Mouse (Mus musculus): ENCODE measurements around the gene Ssh2.

Ssh2 gene

DNA sequence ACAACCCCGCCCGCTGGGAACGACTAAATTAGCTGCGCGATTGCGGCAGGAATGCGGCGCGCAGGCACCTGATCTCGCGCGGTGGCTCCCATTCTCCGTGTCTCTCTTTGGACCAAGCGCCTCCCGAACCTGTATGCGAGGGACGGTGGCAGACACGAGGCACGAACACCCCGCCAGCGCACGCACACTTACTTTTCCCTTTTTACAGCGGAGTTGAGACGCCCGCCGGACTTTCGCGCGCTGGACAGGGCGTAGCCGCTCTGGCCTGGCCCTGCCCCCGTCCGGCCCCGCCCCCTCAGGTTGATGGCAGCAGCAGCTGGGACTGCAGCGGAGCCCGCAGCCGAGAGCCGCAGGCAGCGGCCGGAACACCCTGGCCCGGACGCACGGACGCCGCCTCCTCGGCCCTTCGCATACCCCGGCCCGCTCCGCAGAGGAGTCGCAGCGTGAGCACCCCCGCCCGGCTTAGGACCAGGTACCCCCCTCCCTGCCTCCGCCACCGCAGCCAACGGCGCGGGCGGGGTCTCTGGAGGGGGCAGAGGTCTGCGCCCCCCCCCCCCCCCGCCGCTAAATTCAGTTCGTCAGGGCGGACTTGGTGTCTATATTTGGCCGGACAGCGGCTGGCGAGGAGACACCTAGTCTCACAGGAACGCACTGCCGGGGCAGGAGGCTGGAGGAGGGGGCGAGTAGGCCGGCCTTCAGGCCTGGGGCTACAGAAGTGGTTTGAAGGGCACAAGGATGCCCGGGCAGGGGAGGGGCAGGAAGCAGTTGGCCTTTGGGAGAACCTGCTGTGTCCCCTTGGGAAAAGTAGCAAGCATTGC is 246.4 kb downstream of the Ssh2 start, which contains the start of gene Coro6:
Coro6 (plus strand) TSS at position 129 of the 818 bp plus-strand sequence.
- peak; percentile 81 to 86 for DNase-seq (ENCODE audit: low spot score in 2 of 2)

DNA sequence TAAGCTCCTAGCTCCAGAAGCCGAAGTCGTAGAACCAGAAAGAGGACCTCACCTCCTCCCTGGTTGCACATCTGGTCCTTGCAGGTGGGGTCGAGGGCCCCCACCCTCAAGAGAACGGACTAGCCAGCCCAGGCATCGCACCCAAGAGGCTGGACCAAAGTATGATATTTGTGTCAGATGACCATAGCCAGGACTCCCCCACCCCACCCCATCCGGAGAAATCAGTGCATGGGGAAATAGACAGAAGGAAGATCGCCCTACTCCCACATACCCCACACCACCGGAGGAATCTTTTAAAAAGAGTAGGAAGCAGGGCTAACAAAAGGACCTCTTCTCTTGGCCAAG is 247.0 kb downstream of the Ssh2 start:
- DNase-seq (ENCODE audit: low spot score in 2 of 2), result no peak

DNA sequence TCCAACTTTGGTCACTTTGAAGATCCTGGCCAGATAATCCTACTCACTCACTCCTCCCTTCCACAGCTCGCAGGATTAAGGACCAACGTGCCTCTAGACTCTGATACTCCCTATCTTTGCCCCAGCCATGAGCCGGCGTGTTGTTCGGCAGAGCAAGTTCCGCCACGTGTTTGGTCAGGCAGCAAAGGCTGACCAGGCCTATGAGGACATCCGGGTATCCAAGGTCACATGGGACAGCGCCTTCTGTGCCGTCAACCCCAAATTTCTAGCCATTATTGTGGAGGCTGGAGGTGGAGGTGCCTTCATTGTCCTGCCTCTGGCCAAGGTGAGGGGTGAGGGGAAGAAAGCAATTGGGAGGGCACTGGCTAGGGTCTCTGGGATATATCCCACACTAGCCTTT is 247.7 kb downstream of the Ssh2 start:
- DNase-seq (ENCODE audit: low spot score in 2 of 2), result no peak

DNA sequence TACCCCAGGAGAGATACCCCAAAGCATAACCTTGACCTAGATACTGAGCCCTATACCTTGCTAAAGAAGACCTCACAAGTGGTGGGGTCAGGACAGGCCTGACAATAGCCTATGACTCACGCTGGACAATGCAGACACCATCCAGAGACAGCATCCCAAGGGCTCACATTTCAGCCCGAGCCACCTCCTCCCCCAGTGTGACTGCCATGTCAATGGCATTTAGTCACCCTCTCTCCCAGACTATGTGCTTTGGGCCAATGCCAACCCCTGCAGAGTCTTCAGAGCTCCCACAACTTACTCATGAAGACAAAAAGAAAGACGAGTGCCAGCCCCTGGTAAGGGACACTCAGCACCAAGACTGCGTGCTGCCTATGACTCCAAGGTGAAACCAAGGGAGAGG is 248.6 kb downstream of the Ssh2 start:
- peak in 1 of 2 experiments; percentile 67 for DNase-seq (ENCODE audit: low spot score in 2 of 2)

DNA sequence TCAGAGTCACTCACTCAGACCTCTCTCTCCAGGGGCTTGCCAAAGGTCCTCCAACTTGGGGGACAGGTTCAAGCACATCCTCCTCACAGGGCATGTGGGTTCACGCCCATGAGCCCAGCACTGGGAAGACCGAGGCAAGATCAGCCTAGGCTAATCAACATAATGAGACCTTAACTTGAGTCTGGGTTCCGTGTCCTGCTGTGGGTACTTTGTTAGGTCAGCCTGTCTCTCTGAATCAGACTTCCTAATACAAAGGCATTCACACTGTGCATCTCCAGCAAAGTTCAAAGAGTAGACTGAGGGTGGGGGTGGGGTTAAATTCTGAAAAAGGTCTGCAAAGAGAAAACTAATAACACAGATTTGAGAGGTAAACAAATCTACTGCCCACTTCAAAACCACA is 249.0 kb downstream of the Ssh2 start:
- no peak for DNase-seq (ENCODE audit: low spot score in 2 of 2)

DNA sequence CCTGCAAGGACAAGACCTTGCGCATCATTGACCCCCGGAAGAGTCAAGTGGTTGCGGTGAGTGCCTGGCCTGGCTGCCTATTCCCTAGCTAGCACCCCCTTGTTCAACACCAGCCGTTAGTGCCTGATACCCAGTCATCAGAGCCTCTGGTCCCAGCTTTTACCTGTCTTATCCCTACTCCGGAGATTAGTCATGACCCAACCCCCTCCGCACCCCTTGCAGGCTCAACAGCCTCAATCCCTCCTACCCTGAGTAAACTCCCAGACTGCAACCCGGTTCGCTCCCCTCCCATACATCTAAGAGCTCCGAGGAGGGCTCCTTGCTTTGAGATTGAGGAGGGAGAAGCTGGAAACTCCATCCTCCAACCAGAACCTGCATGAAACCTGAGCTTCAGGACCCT is 250.5 kb downstream of the Ssh2 start:
- DNase-seq (ENCODE audit: low spot score in 2 of 2), result no peak

DNA sequence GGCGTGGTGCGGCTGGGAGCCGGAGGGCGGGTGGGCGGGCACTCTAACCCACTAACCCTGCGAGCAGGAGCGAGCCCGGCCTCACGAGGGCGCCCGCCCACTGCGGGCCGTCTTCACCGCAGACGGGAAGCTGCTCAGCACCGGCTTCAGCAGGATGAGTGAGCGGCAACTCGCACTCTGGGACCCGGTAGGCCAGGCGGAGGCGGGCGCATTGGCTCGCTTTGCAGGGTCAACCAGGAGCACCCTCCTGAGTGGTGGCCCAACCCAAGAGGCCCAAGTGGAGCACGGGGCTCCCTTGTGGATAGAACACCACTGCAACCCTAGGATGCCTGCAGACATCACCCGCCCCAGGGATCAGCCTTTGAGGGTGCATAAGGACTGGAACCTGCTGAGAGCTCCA is 251.1 kb downstream of the Ssh2 start:
- peak; percentile 66 to 77 for DNase-seq (ENCODE audit: low spot score in 2 of 2)

DNA sequence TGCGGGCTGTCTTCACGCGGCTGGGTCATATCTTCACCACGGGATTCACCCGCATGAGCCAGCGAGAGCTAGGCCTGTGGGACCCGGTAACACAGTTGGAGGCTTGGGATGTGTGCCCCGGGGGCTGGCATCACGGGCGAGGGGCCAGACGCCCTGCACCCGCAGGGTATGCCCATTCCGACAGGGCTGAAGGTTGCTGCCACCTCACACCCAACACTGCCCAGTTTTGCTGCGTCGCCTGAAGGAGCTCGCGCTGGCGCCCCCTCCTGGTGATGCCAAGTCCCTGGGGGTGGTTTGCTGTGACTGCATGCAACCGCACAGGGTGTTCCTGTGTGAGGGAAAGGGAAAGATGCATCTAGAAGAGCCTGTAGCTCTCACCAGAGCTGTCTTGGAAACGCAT is 251.7 kb downstream of the Ssh2 start:
- peak in 1 of 2 experiments; percentile 70 for DNase-seq (ENCODE audit: low spot score in 2 of 2)

DNA sequence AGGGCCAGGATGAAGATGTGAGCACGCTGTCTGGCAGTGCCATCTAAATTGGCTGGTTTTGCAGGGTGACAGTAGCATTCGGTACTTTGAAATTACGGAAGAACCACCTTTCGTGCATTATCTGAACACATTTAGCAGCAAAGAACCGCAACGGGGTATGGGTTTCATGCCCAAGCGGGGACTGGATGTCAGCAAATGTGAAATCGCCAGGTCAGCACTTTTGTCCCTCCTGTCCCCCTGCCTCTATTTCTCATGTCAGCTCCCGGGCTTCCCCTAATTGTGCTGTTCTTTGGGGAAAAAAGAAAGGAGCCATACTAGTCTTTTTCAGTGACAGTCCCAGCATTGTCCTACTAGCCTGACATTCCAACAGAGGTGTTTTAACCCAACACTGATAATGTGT is 252.3 kb downstream of the Ssh2 start:
- no peak for DNase-seq (ENCODE audit: low spot score in 2 of 2)

DNA sequence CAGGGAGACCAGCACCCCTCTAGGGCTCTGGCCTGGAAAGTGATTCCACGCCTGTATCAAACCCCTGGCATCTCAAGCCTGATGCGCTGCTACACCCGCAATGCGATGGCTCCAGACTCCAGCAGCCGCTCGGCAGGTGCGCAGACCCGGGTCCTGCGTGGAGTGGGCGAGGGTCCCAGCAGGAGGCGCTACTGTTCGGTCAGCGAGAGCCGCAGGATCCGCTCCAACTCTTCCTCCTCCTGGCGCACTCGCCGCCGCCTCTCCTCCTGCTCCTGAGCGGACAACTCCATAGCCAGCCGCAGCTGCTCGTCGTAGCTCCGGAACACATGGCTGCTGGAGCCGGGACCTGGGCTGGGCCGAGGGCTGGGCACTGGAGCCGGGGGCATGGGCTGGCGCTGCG is 255.3 kb downstream of the Ssh2 start:
- DNase-seq (ENCODE audit: low spot score in 2 of 2), result no peak

DNA sequence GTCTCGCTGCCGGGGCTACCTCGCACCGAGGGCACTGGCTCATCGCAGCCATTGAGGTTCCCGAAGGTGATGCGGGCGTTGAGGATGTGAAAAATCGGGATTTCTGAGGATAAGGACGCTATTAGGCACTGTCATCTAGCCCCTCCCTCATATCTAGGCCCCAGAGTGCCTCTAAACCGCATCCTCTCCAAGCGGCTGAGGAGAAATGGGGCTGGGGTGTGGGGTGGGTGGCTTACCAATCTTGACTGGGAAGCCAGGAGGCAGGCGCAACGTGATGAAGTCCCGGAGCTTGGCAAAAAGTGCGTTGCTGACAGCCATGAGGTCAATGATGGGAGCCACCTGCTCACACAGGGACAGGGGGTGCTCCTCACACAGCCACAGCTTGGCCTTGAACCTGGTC is 256.7 kb downstream of the Ssh2 start:
- no peak for DNase-seq (ENCODE audit: low spot score in 2 of 2)

DNA sequence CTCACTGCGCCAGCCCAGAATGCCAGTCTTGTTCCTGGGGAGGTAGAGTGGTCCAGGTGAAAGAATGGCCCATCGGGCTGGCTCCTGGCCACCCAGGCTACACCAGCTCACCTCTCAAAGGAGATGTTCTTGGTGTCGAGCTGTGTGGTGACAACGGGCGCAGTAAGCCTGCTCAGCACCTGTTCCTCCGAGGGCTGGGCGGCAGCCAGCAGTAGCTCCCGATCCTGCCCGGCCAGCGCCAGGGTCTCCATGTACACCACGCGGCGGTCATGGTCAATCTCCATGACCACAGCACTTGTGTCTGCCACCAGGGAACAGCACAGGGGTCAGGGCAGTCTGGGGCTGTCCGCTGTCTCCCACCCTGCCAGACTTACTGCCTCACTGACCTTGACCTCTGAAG is 260.1 kb downstream of the Ssh2 start:
- no peak for DNase-seq (ENCODE audit: low spot score in 2 of 2)

DNA sequence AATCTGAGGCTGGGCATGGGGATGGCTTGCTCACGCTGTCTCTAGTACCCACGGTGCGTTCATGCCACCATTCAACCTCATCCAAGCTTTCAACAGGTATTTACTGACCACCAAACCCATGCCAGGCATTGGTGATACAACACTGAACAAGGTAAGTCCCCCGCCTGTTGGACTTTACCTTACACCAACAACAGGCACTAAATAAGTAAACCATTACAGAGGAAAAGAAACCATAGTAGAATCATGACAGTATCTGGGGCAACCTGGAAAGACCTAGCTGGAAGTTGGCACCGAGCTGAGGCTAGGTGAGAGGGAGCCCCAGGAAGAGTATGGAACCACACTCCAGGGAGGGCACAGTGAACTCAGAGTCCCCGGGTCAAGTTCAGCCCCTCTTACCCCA is 260.8 kb downstream of the Ssh2 start:
- no peak for DNase-seq (ENCODE audit: low spot score in 2 of 2)

DNA sequence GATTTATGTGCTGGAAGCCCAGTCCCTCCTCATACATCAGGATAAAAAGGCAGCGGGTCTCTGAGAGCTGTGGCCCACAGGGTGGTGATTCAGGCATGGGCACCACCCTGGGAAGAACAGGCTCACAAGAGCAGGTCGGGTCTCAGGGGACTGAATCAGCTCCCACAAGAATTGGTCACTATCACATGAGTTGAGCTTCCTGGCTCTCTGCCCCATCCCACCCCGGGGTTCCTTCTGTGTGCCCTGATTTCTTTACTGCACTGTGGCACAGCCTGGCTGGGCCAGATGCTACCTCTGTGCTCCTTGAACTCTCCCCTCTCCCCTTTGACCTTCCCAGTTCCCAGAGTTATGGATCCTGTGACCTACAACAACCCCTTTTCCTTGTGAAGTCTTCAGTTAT is 267.0 kb downstream of the Ssh2 start:
- DNase-seq (ENCODE audit: low spot score in 2 of 2), result no peak

DNA sequence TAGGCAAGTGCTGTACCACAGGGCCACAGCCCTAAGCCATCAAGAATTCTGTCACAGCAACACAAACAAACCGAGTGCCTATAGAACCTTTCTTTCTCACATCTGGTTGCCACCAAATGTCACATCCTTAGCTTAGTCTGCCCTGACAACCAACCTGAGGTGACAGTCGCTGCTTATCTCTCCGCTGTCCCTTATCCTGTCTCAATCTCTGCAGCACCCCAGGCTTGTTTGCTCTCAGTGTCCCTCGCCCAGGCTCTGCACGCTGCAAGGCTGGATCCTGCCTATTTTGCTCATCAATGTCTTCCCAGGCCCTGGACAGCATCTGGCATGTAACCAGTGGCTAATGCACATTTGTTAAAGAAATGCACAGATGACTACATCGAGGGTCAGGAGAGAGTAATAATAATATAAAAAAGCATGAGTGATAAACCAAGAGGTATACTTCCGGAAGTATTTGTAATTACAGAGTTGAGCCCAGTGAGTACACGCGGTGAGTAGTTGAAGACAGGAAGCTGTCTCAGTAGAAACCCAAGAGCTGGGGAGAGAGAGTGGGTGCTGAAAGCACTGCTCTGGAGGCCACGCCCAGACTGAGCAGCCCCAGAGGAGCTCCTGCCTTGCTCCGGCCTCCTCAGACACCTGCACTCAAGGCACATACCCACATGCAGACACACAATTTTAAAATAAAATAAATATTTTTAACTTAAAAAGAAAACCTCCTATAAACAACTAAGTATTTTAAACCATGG is 267.6 kb downstream of the Ssh2 start:
- DNase-seq (ENCODE audit: low spot score in 2 of 2), result no peak

DNA sequence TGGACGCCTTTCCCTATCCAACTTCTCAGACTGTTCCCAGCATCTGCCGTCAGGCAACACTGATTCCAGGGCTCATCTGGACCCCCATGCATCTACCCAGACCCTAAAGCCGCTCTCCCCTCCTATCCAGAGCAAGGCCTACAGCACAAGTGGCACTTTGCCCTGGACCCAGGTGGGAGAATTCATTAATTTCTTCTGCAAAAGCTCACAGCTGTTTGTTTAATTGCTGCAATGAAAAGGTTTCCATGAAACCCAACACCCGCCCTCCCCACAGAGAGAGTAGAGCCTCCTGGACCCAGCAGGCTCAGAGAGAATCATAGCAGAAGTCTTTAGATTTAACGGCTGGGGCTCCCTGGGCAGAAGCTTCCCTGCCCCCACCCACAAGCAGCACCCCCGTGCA is 269.1 kb downstream of the Ssh2 start:
- DNase-seq (ENCODE audit: low spot score in 2 of 2), result no peak

DNA sequence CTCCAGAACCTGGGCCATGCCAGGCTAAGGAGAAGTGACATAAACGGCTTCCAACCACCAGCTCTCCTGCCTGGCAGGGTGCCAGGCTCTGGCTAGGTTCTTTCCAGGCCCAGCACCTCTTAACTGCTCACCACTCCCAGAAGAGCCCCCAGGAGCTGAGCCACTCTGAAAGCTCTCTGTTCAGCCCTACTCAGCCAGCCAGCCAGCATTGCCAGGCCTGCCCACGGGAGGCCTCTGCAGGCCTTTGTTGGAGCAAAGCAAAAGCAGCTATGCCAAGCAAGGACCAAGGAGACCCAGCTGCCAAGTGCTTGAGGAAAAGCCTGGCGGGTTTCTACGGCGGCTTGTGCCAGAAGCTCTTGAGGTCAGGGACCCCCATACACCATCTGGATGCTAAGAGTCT is 270.7 kb downstream of the Ssh2 start:
- no peak for DNase-seq (ENCODE audit: low spot score in 2 of 2)

DNA sequence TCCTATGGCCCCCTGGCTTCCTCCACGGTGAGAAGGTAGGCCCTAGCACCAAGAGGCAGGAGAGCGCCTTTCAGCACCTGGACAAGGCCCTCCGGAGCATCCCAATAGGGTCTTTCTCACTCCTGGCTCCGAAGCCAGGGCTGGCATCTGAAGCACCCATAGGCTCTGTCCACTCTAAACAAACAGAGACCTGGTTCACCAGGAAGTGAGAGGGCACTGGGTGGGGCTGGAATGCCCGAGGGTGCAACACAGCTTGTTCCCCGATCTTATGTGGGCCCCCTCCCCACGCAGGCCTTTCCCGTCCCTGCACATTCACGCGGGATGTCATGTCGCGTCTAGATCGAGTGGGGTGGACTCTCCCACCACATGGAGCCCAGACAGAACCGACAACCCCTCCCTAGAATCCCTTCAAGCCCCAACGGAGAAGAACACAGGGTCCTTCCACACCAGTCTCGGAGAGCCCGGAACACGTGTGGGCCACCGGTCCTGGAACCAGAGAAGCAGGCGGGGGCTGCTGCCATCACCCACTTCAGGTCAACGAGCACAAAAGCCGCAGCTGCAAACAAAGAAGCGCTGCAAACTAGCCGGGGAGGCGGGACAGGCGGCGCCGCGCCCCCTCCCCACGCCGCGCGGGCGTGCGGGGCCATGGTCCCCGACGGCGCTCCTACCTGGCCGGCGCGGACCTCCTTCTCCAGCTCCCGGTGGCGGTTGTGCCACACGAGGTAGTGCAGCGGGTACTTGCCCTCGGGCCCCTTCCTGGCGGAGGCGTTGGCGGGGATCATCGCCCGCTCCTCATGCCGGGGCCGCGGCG is 272.9 kb downstream of the Ssh2 start:
- no peak for DNase-seq (ENCODE audit: low spot score in 2 of 2)

DNA sequence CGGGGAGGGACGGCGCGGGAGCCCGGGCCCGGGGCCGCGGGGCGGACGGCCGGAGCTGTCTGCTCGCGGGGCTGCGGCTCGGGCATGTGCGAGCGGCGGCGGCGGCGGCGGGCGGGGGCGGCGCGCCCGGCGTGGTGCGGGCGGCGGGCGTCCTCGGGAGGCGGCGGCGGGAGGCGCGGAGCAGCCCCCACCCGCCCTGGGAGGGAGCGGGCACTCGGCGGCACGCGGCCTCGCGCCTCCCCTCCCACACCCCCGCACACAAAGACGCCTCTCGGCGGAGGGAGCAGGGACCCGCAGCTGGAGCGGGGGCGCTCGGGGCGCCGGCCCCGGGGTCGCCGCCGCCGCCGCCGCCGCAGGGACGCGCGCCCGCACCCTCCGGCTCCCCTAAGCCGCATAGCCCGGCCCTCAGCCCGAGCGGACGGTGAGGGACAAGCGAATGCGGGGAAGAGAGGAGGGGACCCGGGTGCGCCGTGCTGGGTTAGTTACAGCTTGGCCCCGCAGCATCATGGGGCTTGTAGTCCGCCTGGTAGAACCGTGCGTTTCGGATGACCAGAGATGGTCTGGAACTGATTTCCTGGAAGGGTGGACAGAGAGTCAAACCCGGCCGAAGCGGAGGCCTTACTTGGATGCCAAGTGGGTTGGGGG is 273.6 kb downstream of the Ssh2 start, which contains the start of gene Ankrd13b:
Ankrd13b (minus strand) TSS at position 88 of the 645 bp plus-strand sequence.
- DNase-seq (ENCODE audit: low spot score in 2 of 2), result peak; percentile 63 to 71

DNA sequence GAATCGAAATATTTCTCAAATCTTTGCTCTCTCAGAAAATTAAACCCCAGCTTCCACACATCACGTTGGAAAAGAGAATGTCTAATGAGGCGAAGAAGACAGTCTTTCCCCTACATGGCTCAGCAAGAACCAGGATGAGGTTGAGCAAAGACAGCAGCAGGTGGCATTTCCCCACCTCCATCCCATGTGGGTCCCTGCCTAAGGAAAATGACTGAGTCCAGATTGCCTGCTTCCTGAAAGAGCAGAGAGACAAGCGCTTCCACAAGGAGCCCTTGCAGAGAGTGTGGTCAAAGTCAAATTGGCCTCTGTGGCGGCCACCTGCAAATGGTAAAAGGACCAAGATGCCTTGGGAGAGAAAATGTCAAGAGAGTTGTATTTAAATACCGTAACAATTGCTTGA is 274.4 kb downstream of the Ssh2 start:
- DNase-seq (ENCODE audit: low spot score in 2 of 2), result no peak

DNA sequence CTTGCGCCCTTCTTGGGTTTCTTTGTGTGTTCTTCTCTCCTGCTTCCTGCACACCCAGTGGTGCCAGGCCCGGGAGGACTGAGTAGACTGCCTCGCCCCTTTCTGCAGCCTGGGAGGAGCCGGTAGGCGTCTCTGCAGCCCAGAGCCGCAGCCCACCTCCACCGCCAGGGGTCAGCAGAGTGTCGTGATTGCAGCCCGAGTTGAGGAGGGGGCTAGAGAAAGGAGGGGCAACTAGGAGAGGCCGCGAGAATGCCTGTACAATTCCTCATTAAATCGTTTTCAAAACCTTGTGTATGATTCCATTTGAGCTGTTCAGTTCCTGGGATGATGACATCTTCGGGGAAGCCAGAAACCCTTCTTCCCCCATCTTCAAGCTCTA is 275.0 kb downstream of the Ssh2 start:
- peak; percentile 83 to 86 for DNase-seq (ENCODE audit: low spot score in 2 of 2)
